In the genomic region with DNA sequence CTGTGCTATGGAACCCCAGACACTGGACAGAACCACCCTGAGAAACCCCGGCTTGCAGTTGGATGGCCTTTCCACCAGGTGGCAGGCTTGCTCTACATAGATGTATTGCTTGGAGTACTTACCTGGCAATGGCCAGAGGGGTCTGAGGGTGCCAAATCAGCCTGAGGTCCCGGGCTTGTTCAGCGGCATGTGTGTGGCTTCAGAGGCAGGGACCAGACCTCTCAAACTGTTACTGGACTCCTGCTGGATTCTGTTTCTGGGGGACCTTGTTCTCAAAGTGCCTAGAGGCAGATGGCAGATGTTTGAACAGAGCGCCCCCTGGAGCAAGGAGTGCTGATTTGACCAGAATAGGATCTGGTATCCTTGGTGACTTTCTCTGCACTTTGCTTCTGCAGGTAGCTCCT, we compare ENCODE assay signal across 8 mouse cellular contexts.
DNase-seq lines count a peak whose midpoint lies in the region; ATAC-seq lines count a peak whose summit lies in the region.

No protein-coding gene starts in this region.

- WGBS in hindbrain, embryonic 15.5 days: 6% methylated on average over 4 of the region's 4 CpGs

- H3K27ac ChIP-seq in hindbrain, embryonic 15.5 days (replicated peaks): no peak overlapping the region

- H3K4me3 ChIP-seq in hindbrain, embryonic 15.5 days: no peak overlapping the region

- H3K9me3 ChIP-seq in hindbrain, embryonic 15.5 days: no peaks in the 10 kb centered on the region

- H3K9ac ChIP-seq in hindbrain, embryonic 15.5 days: no peak overlapping the region

- peaks cover 11% of the 10 kb centered on the region for H3K4me1 ChIP-seq in hindbrain, embryonic 15.5 days (replicated peaks)

- no peaks in the 10 kb centered on the region for H3K27me3 ChIP-seq in hindbrain, embryonic 15.5 days

- no peak overlapping the region for H3K4me2 ChIP-seq in hindbrain, embryonic 15.5 days

- no peaks in the 10 kb centered on the region for H3K36me3 ChIP-seq in hindbrain, embryonic 15.5 days

- DNase-seq in ZHBTc4 (ENCODE audit: low read depth, low spot score): peak; percentile 90
- peak; percentile 97 for DNase-seq in cerebellum, postnatal 14 days
- peak; percentile 87 to 91 for DNase-seq in frontal cortex, postnatal 25 days (ENCODE audit: low spot score in 2 of 2)
- peak; percentile 94 to 98 for DNase-seq in layer of hippocampus, postnatal 25 days (ENCODE audit: extremely low spot score in 1 of 2, low spot score in 1 of 2)
- peak; percentile 87 for DNase-seq in right cerebral cortex, postnatal 25 days
- DNase-seq in urinary bladder, postnatal 25 days (ENCODE audit: low spot score): peak; percentile 83

- ATAC-seq in hindbrain, embryonic 15.5 days (ENCODE audit: low FRiP score, low read depth): peak; percentile 61
- peak; percentile 60 for ATAC-seq in megakaryocyte, adult 5-6 weeks (ENCODE audit: poor library complexity, severe bottlenecking)
